Mouse (Mus musculus): Measurements from ENCODE around the gene Pfkfb4. TPM values are rescaled to one million over a fixed set of nuclear protein-coding genes. Genes with fewer than 3 reads are reported as not detected.

Pfkfb4 gene
- polyA plus RNA-seq, 1 experiment from 2014 or later, result 27.3 TPM

GRCm38 (mm10) chr9:109041351-109041750, 49.8 kb downstream of the Pfkfb4 start:
- no peak overlapping the region for H3K27ac ChIP-seq (replicated peaks)
- WGBS, result 72% methylated on average over 7 of the region's 7 CpGs
- no peak for ATAC-seq (replicated peaks)

GRCm38 (mm10) chr9:109046306-109046705, 54.7 kb downstream of the Pfkfb4 start:
- Histone ChIP-seq H3K36me3 (no peaks in the 10 kb centered on the region), H3K4me1 (no peaks in the 10 kb centered on the region), H3K9me3 (no peaks in the 10 kb centered on the region), H3K27ac (replicated peaks) (no peak overlapping the region), H3K4me3 (no peak overlapping the region), H3K27me3 (no peaks in the 10 kb centered on the region), H3K9ac (replicated peaks) (no peak overlapping the region), H3K4me2 (replicated peaks) (no peak overlapping the region)
- WGBS, result 45% methylated on average over 5 of the region's 5 CpGs
- no peak for ATAC-seq (replicated peaks)

More at GRCm38 (mm10) chr9:109041351-109041750, 49.8 kb downstream of the Pfkfb4 start:
- no peak overlapping the region for H3K9ac ChIP-seq (replicated peaks)
- H3K27me3 ChIP-seq, result no peaks in the 10 kb centered on the region
- H3K9me3 ChIP-seq, result no peaks in the 10 kb centered on the region
- no peaks in the 10 kb centered on the region for H3K36me3 ChIP-seq
- peaks cover 14% of the 10 kb centered on the region for H3K4me1 ChIP-seq
- H3K4me3 ChIP-seq, result no peak overlapping the region
- H3K4me2 ChIP-seq (replicated peaks), result no peak overlapping the region

- Histone ChIP-seq H3K9me3 (no peaks in the 10 kb centered on the region), H3K4me1 (0 out of 2 replicates have a peak, but pooled peaks cover 2% of the 10 kb centered on the region), H3K4me3 (no peak overlapping the region), H3K4me2 (replicated peaks) (no peak overlapping the region), H3K27me3 (no peaks in the 10 kb centered on the region), H3K27ac (replicated peaks) (no peak overlapping the region), H3K9ac (replicated peaks) (no peak overlapping the region), H3K36me3 (no peaks in the 10 kb centered on the region)
- no peak for ATAC-seq (replicated peaks)
- WGBS, result 83% methylated on average over 7 of the region's 7 CpGs
Observed at GRCm38 (mm10) chr9:109049316-109049715, 57.7 kb downstream of the Pfkfb4 start.

- no peak overlapping the region for H3K9ac ChIP-seq (replicated peaks)
- H3K9me3 ChIP-seq, result no peaks in the 10 kb centered on the region
- peaks cover 6% of the 10 kb centered on the region; the same call in 1 of the 2 replicates for H3K4me1 ChIP-seq
- no peak for ATAC-seq (replicated peaks)
- no peak overlapping the region for H3K4me3 ChIP-seq
- no peak overlapping the region for H3K4me2 ChIP-seq (replicated peaks)
- 83% methylated on average over 9 of the region's 9 CpGs for WGBS
- no peaks in the 10 kb centered on the region for H3K27me3 ChIP-seq
- H3K27ac ChIP-seq (replicated peaks), result no peak overlapping the region
- no peaks in the 10 kb centered on the region for H3K36me3 ChIP-seq
Observed at GRCm38 (mm10) chr9:109049996-109050673, 58.6 kb downstream of the Pfkfb4 start.

- peaks cover 11% of the 10 kb centered on the region for H3K4me1 ChIP-seq
- no peak overlapping the region for H3K4me3 ChIP-seq
- no peaks in the 10 kb centered on the region for H3K36me3 ChIP-seq
- ATAC-seq (replicated peaks), result no peak
- no peak overlapping the region for H3K4me2 ChIP-seq (replicated peaks)
- 82% methylated on average over 3 of the region's 3 CpGs for WGBS
- no peaks in the 10 kb centered on the region for H3K9me3 ChIP-seq
- H3K27ac ChIP-seq (replicated peaks), result no peak overlapping the region
- no peak overlapping the region for H3K9ac ChIP-seq (replicated peaks)
- H3K27me3 ChIP-seq, result no peaks in the 10 kb centered on the region
Observed at GRCm38 (mm10) chr9:109050674-109050997, 59.1 kb downstream of the Pfkfb4 start.

DNA sequence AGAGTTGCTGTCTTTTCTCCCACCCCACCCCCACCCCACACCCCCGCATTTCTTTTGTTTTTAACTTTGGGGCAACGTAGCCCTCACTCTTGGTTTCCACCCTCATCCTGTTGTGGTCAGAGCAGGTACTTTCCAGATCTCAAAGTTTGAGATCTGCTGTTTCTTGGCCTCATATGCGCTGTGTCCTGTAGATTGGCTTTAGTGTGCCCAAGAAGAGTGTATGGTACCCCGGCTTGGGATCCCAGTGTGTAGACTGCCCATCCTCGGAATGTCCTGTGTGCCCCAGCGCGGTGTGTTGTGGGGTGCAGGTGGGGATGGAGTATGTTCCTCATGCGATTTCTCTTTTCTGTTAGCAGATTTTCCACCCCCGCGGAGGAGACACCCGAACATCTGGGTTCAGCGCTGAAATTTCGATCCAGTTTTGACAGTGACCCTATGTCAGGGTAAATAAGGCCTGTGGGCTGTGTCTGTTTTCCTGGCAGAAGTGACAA, 59.5 kb downstream of the Pfkfb4 start:
- no peak for ATAC-seq (replicated peaks)
- no peak overlapping the region for H3K4me3 ChIP-seq
- peaks cover 11% of the 10 kb centered on the region for H3K4me1 ChIP-seq
- H3K9ac ChIP-seq (replicated peaks), result no peak overlapping the region
- no peaks in the 10 kb centered on the region for H3K27me3 ChIP-seq
- H3K4me2 ChIP-seq (replicated peaks), result no peak overlapping the region
- H3K27ac ChIP-seq (replicated peaks), result no peak overlapping the region
- H3K36me3 ChIP-seq, result no peaks in the 10 kb centered on the region
- H3K9me3 ChIP-seq, result no peaks in the 10 kb centered on the region
- WGBS, result 92% methylated on average over 13 of the region's 13 CpGs

- ATAC-seq (replicated peaks), result no peak
- peaks cover 6% of the 10 kb centered on the region for H3K36me3 ChIP-seq
- no peak overlapping the region for H3K4me2 ChIP-seq (replicated peaks)
Observed at GRCm38 (mm10) chr9:109051651-109052489, 60.3 kb downstream of the Pfkfb4 start.

DNA sequence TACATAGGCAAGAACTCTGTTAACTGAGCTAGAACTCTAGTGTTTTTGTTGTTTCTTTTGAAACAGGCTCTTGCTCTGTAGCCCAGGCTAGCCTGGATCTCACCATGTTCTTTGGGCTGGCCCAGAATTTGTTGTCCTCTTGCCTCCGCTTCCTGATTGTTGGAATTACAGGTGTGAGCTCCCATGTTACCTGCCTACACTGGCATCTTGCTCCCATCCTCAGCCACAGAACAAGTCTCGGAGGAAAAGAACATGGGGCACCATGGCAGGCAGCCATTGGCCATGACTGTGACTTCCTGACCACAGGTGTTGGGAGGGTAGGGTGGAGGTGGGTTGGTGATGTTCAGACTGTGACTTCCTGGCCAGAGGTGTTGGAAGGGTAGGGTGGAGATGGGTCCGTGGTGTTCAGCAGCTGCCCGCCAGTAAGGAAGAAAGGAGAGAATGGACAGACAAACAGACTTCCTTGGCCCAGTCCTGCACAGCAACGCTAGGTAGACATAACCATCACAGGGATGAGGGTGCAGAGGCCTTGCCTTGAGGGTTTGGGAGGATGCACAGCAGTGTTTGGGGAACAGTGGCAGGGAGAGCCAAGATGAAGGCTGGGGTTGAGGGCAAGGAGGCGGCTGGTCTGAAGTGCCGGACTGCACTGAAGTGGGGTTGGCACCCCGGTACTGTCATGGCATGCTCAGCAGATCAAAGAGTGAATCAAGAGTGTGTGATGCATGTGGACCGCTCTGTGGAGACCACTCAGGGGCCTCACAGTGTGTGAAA, 61.1 kb downstream of the Pfkfb4 start:
- 89% methylated on average over 9 of the region's 9 CpGs for WGBS

More at GRCm38 (mm10) chr9:109051651-109052489, 60.3 kb downstream of the Pfkfb4 start:
- Histone ChIP-seq H3K4me3 (no peak overlapping the region), H3K27ac (replicated peaks) (no peak overlapping the region), H3K9ac (replicated peaks) (no peak overlapping the region), H3K27me3 (no peaks in the 10 kb centered on the region), H3K9me3 (no peaks in the 10 kb centered on the region), H3K4me1 (peaks cover 11% of the 10 kb centered on the region)
- 91% methylated on average over 10 of the region's 10 CpGs for WGBS

GRCm38 (mm10) chr9:109053366-109053765, 61.8 kb downstream of the Pfkfb4 start:
- ATAC-seq (replicated peaks), result no peak
- Histone ChIP-seq H3K36me3 (peaks cover 21% of the 10 kb centered on the region), H3K27ac (replicated peaks) (no peak overlapping the region), H3K9me3 (no peaks in the 10 kb centered on the region), H3K4me2 (replicated peaks) (no peak overlapping the region), H3K9ac (replicated peaks) (no peak overlapping the region), H3K4me3 (no peak overlapping the region), H3K4me1 (peaks cover 11% of the 10 kb centered on the region), H3K27me3 (no peaks in the 10 kb centered on the region)
- WGBS, result 73% methylated on average over 3 of the region's 3 CpGs

More for the DNA sequence above, 61.1 kb downstream of the Pfkfb4 start:
- Histone ChIP-seq H3K4me1 (peaks cover 11% of the 10 kb centered on the region), H3K36me3 (peaks cover 14% of the 10 kb centered on the region), H3K27me3 (no peaks in the 10 kb centered on the region), H3K4me3 (no peak overlapping the region), H3K27ac (replicated peaks) (no peak overlapping the region), H3K9ac (replicated peaks) (no peak overlapping the region), H3K9me3 (no peaks in the 10 kb centered on the region), H3K4me2 (replicated peaks) (no peak overlapping the region)
- no peak for ATAC-seq (replicated peaks)

DNA sequence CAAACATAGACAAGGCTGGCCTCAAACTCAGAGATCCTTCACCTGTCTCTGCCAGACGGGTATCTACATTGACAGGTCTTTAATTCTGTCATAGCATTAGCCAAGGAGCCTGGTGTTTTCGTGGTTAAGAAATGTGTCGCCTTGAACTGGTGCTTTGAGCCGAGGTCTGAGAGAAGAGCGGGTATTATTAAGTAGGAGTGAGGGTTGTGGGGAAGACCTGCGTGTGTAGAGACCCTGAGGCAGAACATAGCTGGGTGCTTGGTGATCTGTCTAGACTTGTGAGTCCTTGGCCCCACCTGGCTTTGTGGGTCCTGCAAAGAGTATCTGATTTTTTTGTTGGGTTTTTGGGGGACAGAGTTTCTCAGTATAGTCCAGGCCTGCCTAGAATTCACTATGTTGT, 62.3 kb downstream of the Pfkfb4 start:
- H3K36me3 ChIP-seq, result peaks cover 25% of the 10 kb centered on the region
- no peak overlapping the region for H3K4me2 ChIP-seq (replicated peaks)
- H3K4me1 ChIP-seq, result peaks cover 15% of the 10 kb centered on the region
- no peak overlapping the region for H3K27ac ChIP-seq (replicated peaks)
- 79% methylated on average over 6 of the region's 6 CpGs for WGBS
- no peak for ATAC-seq (replicated peaks)
- H3K9ac ChIP-seq (replicated peaks), result no peak overlapping the region
- H3K27me3 ChIP-seq, result no peaks in the 10 kb centered on the region
- no peaks in the 10 kb centered on the region for H3K9me3 ChIP-seq
- no peak overlapping the region for H3K4me3 ChIP-seq

DNA sequence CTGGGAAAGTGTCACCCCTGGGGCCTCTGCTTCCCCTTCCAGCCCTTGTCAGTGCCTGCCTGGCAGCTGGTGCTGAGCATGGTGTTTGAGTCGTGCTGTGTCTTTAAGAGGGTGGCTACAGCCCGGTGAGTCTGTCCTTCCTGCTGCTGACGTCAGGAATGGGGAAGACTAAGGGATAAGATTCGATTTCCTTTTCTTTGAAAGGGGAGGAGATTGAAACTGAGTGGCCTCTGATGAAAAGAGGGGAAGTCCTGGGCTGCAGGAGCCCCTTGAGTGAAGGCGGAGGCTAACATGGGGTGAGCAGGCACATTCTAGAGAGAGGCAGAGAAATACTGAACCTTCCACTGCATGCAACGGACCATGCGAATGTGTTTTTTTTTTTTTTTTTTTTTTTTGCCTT, 63.1 kb downstream of the Pfkfb4 start:
- Histone ChIP-seq H3K4me1 (peaks cover 22% of the 10 kb centered on the region), H3K4me2 (replicated peaks) (peak overlapping the region; percentile 38), H3K9me3 (no peaks in the 10 kb centered on the region), H3K4me3 (peak overlapping the region; percentile 32), H3K27ac (replicated peaks) (peak overlapping the region; percentile 53), H3K27me3 (no peaks in the 10 kb centered on the region), H3K9ac (replicated peaks) (peak overlapping the region; percentile 14; the same call in 1 of the 2 replicates), H3K36me3 (peaks cover 25% of the 10 kb centered on the region)
- ATAC-seq (replicated peaks), result peak; percentile 71
- 7% methylated on average over 7 of the region's 7 CpGs for WGBS

Measured in forebrain, embryonic 15.5 days (tissue).